Mouse (Mus musculus) skeletal muscle tissue, postnatal 0 days (tissue): ENCODE data around the gene Anapc15-ps. TPM values are rescaled to one million over a fixed set of nuclear protein-coding genes. Genes with fewer than 3 reads are reported as not detected.

ENCODE experiments used
- polyA plus RNA-seq: library from polyadenylated mRNA; unstranded; fragments of >200 nt; fragmentation: Nextera tagmentation; extraction: Ambion mirVana; gene quantifications from 2 replicates; pipeline ENCODE4 v1.2.1, GENCODE M21; 2015

Gene Anapc15-ps
- not detected in 2 replicates for polyA plus RNA-seq

DNA sequence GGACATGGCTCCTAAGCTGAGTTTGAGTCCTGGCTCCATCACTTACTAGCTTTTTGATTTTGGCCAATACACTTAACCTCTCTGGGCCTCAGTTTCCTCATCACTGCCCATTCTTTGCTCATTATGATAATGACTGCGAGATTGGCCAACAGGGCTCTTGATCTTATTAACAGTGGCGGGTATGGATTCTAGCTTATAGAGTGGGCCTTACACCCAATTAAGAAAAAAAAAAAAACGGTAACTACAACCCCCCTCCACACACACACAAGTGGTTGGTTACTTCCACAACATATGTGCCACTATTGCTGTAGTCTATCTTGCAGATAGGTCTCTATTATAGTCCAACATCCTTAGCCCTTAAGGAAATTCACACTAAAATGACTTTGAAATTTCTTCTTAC lies at the start of gene Anapc15-ps:
TSS of gene Anapc15-ps (minus strand) at position 101 of the 400 bp plus-strand sequence.

Other genes starting within 250 kb of the Anapc15-ps start
- 628 and 724 TPM in 2 replicates for gene Mrpl42, start 171.5 kb downstream of the Anapc15-ps start, polyA plus RNA-seq
- gene Ube2n, start 158.3 kb downstream of the Anapc15-ps start, polyA plus RNA-seq: 153 and 178 TPM in 2 replicates
- 125 and 140 TPM in 2 replicates for gene Nudt4, start 109.3 kb downstream of the Anapc15-ps start, polyA plus RNA-seq
- gene Gm33543, start 169.5 kb upstream of the Anapc15-ps start, polyA plus RNA-seq: not detected in 2 replicates